Mouse (Mus musculus) forebrain, embryonic 13.5 days (tissue): ENCODE data around the gene Gm20441. TPM values are rescaled to one million over a fixed set of nuclear protein-coding genes. Genes with fewer than 3 reads are reported as not detected.

Experiments used
- ATAC-seq: fragments of 200-750 bp; cut with Nextera tagmentation; 2 replicates; pipeline ENCODE4 v1.8.0; 2017
- H3K27ac ChIP-seq: fragments of 300-500 bp; sonication (generic); 2 replicates; pipeline ENCODE4 v1.5.1; 2015; ENCODE audit warnings: inconsistent platforms, mild to moderate bottlenecking, moderate library complexity
- H3K27me3 ChIP-seq: fragments of 300-500 bp; sonication (generic); 2 replicates; pipeline ENCODE4 v1.6.1; 2015; ENCODE audit warnings: mild to moderate bottlenecking, inconsistent platforms
- H3K36me3 ChIP-seq: fragments of 300-500 bp; sonication (generic); 2 replicates; pipeline ENCODE4 v1.6.1; 2015; ENCODE audit warnings: mild to moderate bottlenecking, inconsistent platforms; ENCODE audit not compliant: poor library complexity, severe bottlenecking
- H3K4me1 ChIP-seq: fragments of 300-500 bp; sonication (generic); 2 replicates; pipeline ENCODE4 v1.6.1; 2015; ENCODE audit warnings: inconsistent platforms
- H3K4me2 ChIP-seq: fragments of 300-500 bp; sonication (generic); 2 replicates; pipeline ENCODE4 v1.6.1; 2015; ENCODE audit warnings: inconsistent platforms, mild to moderate bottlenecking, moderate library complexity
- H3K4me3 ChIP-seq: fragments of 300-500 bp; sonication (generic); 2 replicates; pipeline ENCODE4 v1.5.1; 2015; ENCODE audit warnings: mild to moderate bottlenecking, inconsistent platforms
- H3K9ac ChIP-seq: fragments of 300-500 bp; sonication (generic); 2 replicates; pipeline ENCODE4 v1.6.1; 2015; ENCODE audit warnings: mild to moderate bottlenecking, inconsistent platforms
- H3K9me3 ChIP-seq: fragments of 300-500 bp; sonication (generic); replicated peaks from 2 replicates; pipeline ENCODE4 v1.6.1; 2016; ENCODE audit warnings: inconsistent platforms
- WGBS: fragments of 180-500 bp; shearing (Covaris S2); methylation state at CpG from one replicate; pipeline ENCODE4 v1.1.7; 2015; 5-methylcytosine and 5-hydroxymethylcytosine counted together
- polyA plus RNA-seq: library from polyadenylated mRNA; unstranded; fragments of >200 nt; fragmentation: Nextera tagmentation; extraction: Ambion mirVana; gene quantifications from 2 replicates; pipeline ENCODE4 v1.2.1, GENCODE M21; 2015

Gene Gm20441
- polyA plus RNA-seq, result not detected in 2 replicates

GRCm38 (mm10) chr10:75780769-75781578 lies at the start of gene Gm20441, which contains the start of gene Gstt3:
TSS of gene Gm20441 (minus strand) at chr10:75780954.
TSS of gene Gstt3 (minus strand) at chr10:75781414.
- H3K4me3 ChIP-seq, result peak within 1 kb of the TSS; percentile 36
- peak within 1 kb of the TSS; percentile 75 for H3K4me2 ChIP-seq
- H3K36me3 ChIP-seq, result no peaks in the 10 kb centered on the region
- peak within 1 kb of the TSS; percentile 60 for H3K9ac ChIP-seq
- WGBS, result 1% methylated on average over 28 of the region's 28 CpGs
- no peaks in the 10 kb centered on the region for H3K9me3 ChIP-seq
- ATAC-seq, result peak; percentile 38; the same call in 1 of the 2 replicates
- no peak within 1 kb of the TSS for H3K27ac ChIP-seq
- H3K4me1 ChIP-seq, result peaks cover 12% of the 10 kb centered on the region
- peaks cover 60% of the 10 kb centered on the region for H3K27me3 ChIP-seq

- Histone ChIP-seq H3K9ac (no peak overlapping the region), H3K27ac (no peak overlapping the region), H3K9me3 (no peaks in the 10 kb centered on the region), H3K4me1 (peaks cover 22% of the 10 kb centered on the region), H3K36me3 (no peaks in the 10 kb centered on the region), H3K27me3 (peaks cover 30% of the 10 kb centered on the region), H3K4me2 (no peak overlapping the region), H3K4me3 (no peak overlapping the region)
- no peak for ATAC-seq
- 88% methylated on average over 2 of the region's 2 CpGs for WGBS
Observed at GRCm38 (mm10) chr10:75830275-75830670, 49.5 kb upstream of the Gm20441 start.

- Histone ChIP-seq H3K9ac (no peak overlapping the region), H3K27ac (no peak overlapping the region), H3K4me1 (peaks cover 17% of the 10 kb centered on the region; the same call in 1 of the 2 replicates), H3K36me3 (no peaks in the 10 kb centered on the region), H3K4me2 (no peak overlapping the region), H3K9me3 (no peaks in the 10 kb centered on the region), H3K27me3 (peaks cover 26% of the 10 kb centered on the region), H3K4me3 (no peak overlapping the region)
- ATAC-seq, result no peak
- 85% methylated on average over 2 of the region's 2 CpGs for WGBS
Observed at GRCm38 (mm10) chr10:75829529-75830274, 48.9 kb upstream of the Gm20441 start.

- H3K9me3 ChIP-seq, result no peaks in the 10 kb centered on the region
- H3K9ac ChIP-seq, result no peak overlapping the region
- no peaks in the 10 kb centered on the region for H3K36me3 ChIP-seq
- no peak overlapping the region for H3K27ac ChIP-seq
- ATAC-seq, result no peak; the same call in 1 of the 2 replicates
- H3K4me3 ChIP-seq, result no peak overlapping the region
- 0 out of 2 replicates have a peak, but pooled peaks cover 6% of the 10 kb centered on the region for H3K4me1 ChIP-seq
- peaks cover 14% of the 10 kb centered on the region for H3K27me3 ChIP-seq
- no peak overlapping the region for H3K4me2 ChIP-seq
Observed at GRCm38 (mm10) chr10:75828500-75828931, 47.8 kb upstream of the Gm20441 start.

- WGBS, result 94% methylated on average over 4 of the region's 4 CpGs
Observed at GRCm38 (mm10) chr10:75827668-75828360, 47.1 kb upstream of the Gm20441 start.

GRCm38 (mm10) chr10:75824530-75824929 lies 43.8 kb upstream of the Gm20441 start:
- H3K4me1 ChIP-seq, result 0 out of 2 replicates have a peak, but pooled peaks cover 4% of the 10 kb centered on the region
- no peak overlapping the region for H3K27ac ChIP-seq
- H3K4me2 ChIP-seq, result no peak overlapping the region
- H3K4me3 ChIP-seq, result no peak overlapping the region
- H3K9me3 ChIP-seq, result no peaks in the 10 kb centered on the region
- 93% methylated on average over 4 of the region's 4 CpGs for WGBS
- no peak overlapping the region for H3K9ac ChIP-seq
- no peaks in the 10 kb centered on the region for H3K36me3 ChIP-seq
- 0 out of 2 replicates have a peak, but pooled peaks cover 2% of the 10 kb centered on the region for H3K27me3 ChIP-seq
- no peak for ATAC-seq

More at GRCm38 (mm10) chr10:75827668-75828360, 47.1 kb upstream of the Gm20441 start:
- no peaks in the 10 kb centered on the region for H3K36me3 ChIP-seq
- peaks cover 7% of the 10 kb centered on the region for H3K27me3 ChIP-seq
- no peak for ATAC-seq
- H3K9me3 ChIP-seq, result no peaks in the 10 kb centered on the region
- H3K4me2 ChIP-seq, result no peak overlapping the region
- H3K4me1 ChIP-seq, result 0 out of 2 replicates have a peak, but pooled peaks cover 4% of the 10 kb centered on the region
- no peak overlapping the region for H3K27ac ChIP-seq
- H3K4me3 ChIP-seq, result no peak overlapping the region
- H3K9ac ChIP-seq, result no peak overlapping the region

GRCm38 (mm10) chr10:75823782-75824181 lies 43.0 kb upstream of the Gm20441 start:
- 91% methylated on average over 1 of the region's 1 CpGs for WGBS
- H3K4me2 ChIP-seq, result no peak overlapping the region
- H3K4me1 ChIP-seq, result 0 out of 2 replicates have a peak, but pooled peaks cover 4% of the 10 kb centered on the region
- H3K27me3 ChIP-seq, result 0 out of 2 replicates have a peak, but pooled peaks cover 2% of the 10 kb centered on the region
- no peaks in the 10 kb centered on the region for H3K36me3 ChIP-seq
- no peak overlapping the region for H3K27ac ChIP-seq
- H3K9me3 ChIP-seq, result no peaks in the 10 kb centered on the region
- H3K9ac ChIP-seq, result no peak overlapping the region
- no peak for ATAC-seq
- no peak overlapping the region for H3K4me3 ChIP-seq

- 0 out of 2 replicates have a peak, but pooled peaks cover under 1% of the 10 kb centered on the region for H3K4me1 ChIP-seq
- H3K27me3 ChIP-seq, result 0 out of 2 replicates have a peak, but pooled peaks cover 2% of the 10 kb centered on the region
- ATAC-seq, result no peak
- no peak within 1 kb of the TSS for H3K27ac ChIP-seq
- WGBS, result 94% methylated on average over 2 of the region's 2 CpGs
- no peak within 1 kb of the TSS for H3K4me2 ChIP-seq
- H3K36me3 ChIP-seq, result no peaks in the 10 kb centered on the region
- H3K4me3 ChIP-seq, result no peak within 1 kb of the TSS
- no peaks in the 10 kb centered on the region for H3K9me3 ChIP-seq
- no peak within 1 kb of the TSS for H3K9ac ChIP-seq
Observed at GRCm38 (mm10) chr10:75822443-75822842, 41.7 kb upstream of the Gm20441 start, which contains the start of gene Gstt4. TSS of gene Gstt4 (minus strand) at chr10:75822543.

- no peak for ATAC-seq
- H3K27me3 ChIP-seq, result 0 out of 2 replicates have a peak, but pooled peaks cover 2% of the 10 kb centered on the region
- no peak overlapping the region for H3K4me2 ChIP-seq
- no peak overlapping the region for H3K4me3 ChIP-seq
- no peaks in the 10 kb centered on the region for H3K36me3 ChIP-seq
- H3K9ac ChIP-seq, result no peak overlapping the region
- no peaks in the 10 kb centered on the region for H3K9me3 ChIP-seq
- H3K27ac ChIP-seq, result no peak overlapping the region
- 87% methylated on average over 5 of the region's 5 CpGs for WGBS
- H3K4me1 ChIP-seq, result no peaks in the 10 kb centered on the region
Observed at GRCm38 (mm10) chr10:75819882-75820281, 39.1 kb upstream of the Gm20441 start.

- Histone ChIP-seq H3K27me3 (0 out of 2 replicates have a peak, but pooled peaks cover 2% of the 10 kb centered on the region), H3K9me3 (no peaks in the 10 kb centered on the region), H3K9ac (no peak overlapping the region), H3K36me3 (no peaks in the 10 kb centered on the region), H3K27ac (no peak overlapping the region), H3K4me3 (no peak overlapping the region), H3K4me1 (no peaks in the 10 kb centered on the region), H3K4me2 (no peak overlapping the region)
- WGBS, result 64% methylated on average over 10 of the region's 10 CpGs
- no peak for ATAC-seq
Observed at GRCm38 (mm10) chr10:75818641-75819040, 37.9 kb upstream of the Gm20441 start.

- 75% methylated on average over 2 of the region's 2 CpGs for WGBS
- no peaks in the 10 kb centered on the region for H3K27me3 ChIP-seq
- no peak for ATAC-seq
- H3K4me2 ChIP-seq, result no peak overlapping the region
- no peaks in the 10 kb centered on the region for H3K36me3 ChIP-seq
- no peak overlapping the region for H3K9ac ChIP-seq
- no peaks in the 10 kb centered on the region for H3K4me1 ChIP-seq
- H3K4me3 ChIP-seq, result no peak overlapping the region
- no peak overlapping the region for H3K27ac ChIP-seq
- no peaks in the 10 kb centered on the region for H3K9me3 ChIP-seq
Observed at GRCm38 (mm10) chr10:75804217-75804616, 23.5 kb upstream of the Gm20441 start.
